Mouse (Mus musculus) layer of hippocampus, postnatal 25 days (tissue): ENCODE measurements around the gene Cdh1. TPM values are rescaled to one million over a fixed set of nuclear protein-coding genes. Genes with fewer than 3 reads are reported as not detected.

ENCODE experiments used
- DNase-seq, 2 experiments: peaks; one replicate each; pipeline ENCODE4 v3.0.0; 2022; ENCODE audit warnings: mixed read lengths in 2 of 2, low spot score in 1 of 2; ENCODE audit errors: extremely low spot score in 1 of 2
- total RNA-seq, 2 experiments: library from RNA; stranded (reverse); gene quantifications; 2 replicates each; pipeline ENCODE4 v1.2.3; 2021

Cdh1 gene
- total RNA-seq, 2 experiments from 2014 or later = 0.42 to 0.59 TPM

- no peak for DNase-seq
Measured at GRCm38 (mm10) chr8:106618324-106618723, 15.2 kb downstream of the Cdh1 start.

DNA sequence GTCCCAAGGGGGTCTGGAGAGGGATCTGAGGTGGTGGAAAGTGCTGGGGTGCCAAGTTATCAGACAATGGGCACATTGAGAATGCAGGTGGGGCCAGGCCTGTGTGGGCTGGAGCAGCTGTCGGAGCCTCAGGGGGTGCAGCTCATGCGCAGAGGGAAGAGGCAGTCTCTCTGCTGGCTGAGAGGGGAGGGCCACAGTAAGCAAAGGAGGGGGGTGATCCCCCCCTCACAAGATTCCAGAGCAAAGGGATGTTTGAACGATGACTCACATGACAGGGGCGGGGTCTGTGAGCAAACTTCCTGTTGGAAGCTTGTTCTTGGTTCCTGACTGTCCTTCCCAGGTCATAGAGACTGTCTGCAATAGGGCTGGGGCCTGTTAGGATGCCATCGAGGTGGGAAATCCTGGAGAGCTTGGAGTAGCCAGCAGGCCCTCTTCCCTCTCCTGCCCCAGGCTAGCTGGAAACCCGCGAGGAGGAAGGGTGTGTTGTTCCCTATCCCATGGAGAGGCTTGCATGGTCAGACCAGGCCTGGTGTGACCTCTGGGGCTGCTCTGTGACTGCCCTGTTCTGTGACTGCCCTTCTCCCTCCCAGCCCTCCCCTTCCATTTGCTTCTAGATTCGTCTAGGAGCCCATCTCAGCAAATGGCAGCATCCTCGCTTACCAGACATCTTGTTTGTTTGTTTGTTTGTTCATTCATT, 16.5 kb downstream of the Cdh1 start:
- DNase-seq = no peak

- DNase-seq = no peak
Measured at GRCm38 (mm10) chr8:106620488-106620887, 17.3 kb downstream of the Cdh1 start.

DNA sequence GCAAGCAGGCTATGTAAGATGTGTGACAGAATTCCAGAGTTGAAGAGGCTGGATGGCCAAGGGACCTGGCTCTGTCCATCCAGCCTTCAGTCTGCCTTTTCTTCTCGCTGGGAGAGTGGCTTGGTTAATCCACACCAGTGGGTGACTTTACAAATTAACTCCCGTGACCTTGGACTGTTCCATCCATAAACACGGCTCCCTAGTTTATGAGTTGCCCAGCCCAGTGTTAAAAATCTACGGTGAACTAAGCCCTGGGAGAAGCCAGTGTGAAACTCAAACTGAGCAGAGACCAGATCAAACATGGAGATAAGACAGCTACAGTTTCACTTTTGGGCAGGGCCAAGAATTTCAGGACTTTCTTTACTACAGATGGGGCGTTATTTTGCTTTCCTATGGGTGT, 19.9 kb downstream of the Cdh1 start:
- DNase-seq = no peak

GRCm38 (mm10) chr8:106623451-106623850, 20.3 kb downstream of the Cdh1 start:
- DNase-seq = no peak

- no peak for DNase-seq
Measured at GRCm38 (mm10) chr8:106623954-106624353, 20.8 kb downstream of the Cdh1 start.

GRCm38 (mm10) chr8:106624743-106625142, 21.6 kb downstream of the Cdh1 start:
- no peak for DNase-seq

GRCm38 (mm10) chr8:106626096-106626865, 23.1 kb downstream of the Cdh1 start:
- DNase-seq = no peak

- no peak for DNase-seq
Measured at GRCm38 (mm10) chr8:106628291-106628964, 25.3 kb downstream of the Cdh1 start.

DNA sequence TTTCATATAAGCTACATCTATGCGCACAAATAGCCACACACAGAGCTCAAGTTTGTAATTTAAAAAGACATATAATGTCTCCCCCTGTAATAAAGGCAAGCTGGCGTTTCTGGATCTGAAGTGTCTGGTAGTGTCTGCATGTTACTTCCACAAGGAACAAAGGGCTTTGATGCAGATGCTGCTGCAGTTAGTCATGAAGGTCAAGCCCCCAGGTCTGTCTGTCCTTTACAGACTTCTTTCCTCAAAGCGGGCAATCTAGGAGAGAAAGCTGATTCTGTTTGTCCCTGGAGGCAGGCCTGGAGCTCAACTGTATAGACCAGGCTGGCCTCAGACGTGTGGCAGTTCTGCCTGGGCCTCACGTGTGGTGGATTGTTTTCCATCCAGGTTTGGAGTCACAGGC, 26.3 kb downstream of the Cdh1 start:
- no peak for DNase-seq

- DNase-seq = no peak
Measured at GRCm38 (mm10) chr8:106631904-106632303, 28.8 kb downstream of the Cdh1 start.

GRCm38 (mm10) chr8:106632650-106633049, 29.5 kb downstream of the Cdh1 start:
- DNase-seq = no peak

DNA sequence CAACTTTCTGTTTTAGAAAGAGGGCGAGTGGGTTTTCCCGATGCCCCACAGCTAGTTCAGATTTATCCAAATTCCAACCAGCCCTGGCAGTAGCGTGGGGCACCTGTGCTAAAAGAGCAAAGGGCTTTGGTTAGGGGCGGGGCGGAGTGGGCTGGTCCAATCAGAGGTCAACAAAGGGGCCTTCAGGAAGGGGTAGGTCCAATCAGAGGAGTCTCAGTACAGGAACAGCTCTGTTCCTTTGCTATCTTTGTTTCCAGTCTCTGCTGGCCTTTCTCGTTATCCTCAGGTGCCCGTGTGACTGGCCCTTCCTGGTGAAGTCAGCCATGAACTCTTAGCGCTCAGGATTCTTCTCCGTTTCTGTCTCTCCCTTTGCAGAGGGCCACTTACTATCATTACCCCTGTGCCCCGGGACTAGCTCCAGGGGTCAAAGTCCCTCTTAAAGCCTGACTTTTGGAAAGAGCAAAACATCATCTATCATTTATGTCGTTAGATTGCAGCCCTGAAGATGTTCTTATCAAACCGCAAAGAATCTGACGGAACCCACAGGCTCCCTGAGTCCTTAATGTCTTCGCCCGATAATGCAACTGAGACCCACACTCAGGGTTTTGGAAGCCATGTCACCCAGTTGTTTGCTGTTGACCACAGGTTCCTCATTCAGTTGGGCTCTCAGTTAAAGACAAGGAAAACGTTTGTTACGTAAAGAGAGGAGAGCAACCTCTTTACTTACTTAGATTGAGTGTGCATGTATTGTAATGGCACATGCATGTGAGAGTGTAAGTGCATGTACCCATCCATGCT, 30.4 kb downstream of the Cdh1 start:
- no peak for DNase-seq

DNA sequence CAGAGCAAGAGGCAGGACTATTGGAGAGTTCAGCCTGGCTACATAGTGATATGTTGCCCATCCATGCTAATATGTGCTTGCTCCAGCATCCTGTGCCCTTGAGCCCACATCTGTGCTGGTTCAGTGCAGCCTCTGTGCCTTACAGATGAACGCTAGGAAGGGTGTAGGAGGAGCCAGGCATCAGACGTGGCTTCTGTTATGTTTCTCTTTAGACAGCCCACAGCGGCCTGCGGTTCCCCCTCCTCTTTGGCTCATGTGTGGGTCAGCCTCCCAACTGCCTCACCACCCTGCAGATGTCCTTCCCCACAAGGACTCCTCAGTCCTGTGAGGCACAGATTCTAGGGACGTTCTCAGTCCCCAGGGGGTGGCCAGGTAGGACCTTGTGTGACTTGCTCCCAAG, 32.1 kb downstream of the Cdh1 start:
- DNase-seq = no peak

DNA sequence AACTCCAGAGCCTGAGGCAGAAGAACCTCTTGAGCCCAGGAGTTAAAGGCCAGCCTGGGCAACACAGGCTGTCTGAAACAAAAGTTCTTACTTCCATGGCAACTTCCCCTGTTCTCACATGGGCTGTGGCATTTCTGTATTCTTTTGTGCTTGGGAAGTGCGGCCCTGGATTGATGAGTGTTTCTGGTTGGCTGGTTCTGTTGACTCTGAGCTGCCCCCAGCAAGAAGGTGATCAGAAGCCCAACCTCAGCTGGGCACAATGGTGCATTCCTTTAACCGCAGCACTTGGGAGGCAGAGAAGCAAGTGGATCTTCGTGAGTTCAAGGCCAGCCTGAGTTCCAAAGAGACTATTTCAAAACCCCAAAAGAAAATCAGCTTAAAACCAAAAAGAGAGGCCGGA, 34.3 kb downstream of the Cdh1 start:
- no peak for DNase-seq

GRCm38 (mm10) chr8:106638768-106639295, 35.7 kb downstream of the Cdh1 start:
- DNase-seq = no peak

DNA sequence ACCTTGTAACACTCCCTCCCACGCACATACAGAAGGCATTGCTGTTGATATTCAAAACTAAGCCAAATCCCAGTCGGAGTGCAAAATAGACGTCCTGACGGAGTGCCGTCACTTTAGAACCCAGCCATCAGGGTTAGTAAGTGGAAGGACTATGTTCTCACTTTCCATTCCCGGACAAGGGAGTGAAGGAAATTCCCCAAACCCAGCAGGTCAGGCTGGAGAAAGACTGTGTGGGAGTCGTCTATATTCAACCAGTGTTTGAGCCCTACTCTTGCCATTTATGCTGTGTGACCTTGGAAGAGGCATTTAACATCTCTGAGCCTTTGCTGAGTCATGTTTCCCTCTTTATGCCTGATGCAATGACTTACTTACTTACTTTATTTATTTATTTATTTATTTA, 37.1 kb downstream of the Cdh1 start:
- DNase-seq = no peak

DNA sequence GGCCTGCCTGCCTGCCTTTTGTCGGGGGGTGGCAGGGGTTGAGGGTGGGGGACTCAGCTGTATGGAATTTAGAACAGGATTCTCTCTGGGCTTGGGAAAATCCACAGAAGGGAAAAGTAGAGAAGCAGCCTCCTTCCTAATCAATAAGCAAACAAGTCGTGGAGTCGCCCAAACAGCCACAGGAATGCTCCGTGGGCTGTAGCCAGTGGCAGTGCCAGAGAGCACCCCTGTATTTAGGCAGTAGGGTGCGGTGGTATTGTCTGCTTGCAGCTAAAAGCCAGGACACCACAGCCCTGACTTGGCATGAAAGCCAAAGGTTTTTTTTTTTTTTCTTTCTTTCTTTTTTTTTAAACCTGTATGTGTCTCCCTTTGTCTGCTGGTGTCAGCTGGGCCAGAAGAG, 37.8 kb downstream of the Cdh1 start:
- DNase-seq = no peak

DNA sequence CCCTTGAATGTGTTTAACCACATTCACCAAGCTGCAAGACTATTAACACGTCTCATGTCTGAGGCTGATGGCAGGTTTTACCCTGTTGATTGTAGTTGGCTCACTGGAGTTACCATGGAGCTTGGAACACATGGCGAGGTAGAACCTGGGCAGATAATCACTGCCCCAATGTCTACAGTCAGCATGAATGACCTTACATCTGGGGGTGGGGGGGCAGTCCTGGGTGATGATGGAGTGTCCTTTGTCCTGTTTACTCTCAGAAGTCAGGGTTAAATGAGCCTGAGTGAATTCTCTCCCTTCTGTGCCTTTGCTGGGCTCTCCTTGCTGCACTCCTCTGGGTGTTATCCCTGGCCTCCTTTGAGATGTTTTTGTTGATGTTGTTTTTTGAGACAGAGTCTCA, 39.0 kb downstream of the Cdh1 start:
- DNase-seq = no peak

GRCm38 (mm10) chr8:106643100-106643499, 39.9 kb downstream of the Cdh1 start:
- no peak for DNase-seq
